Mouse (Mus musculus) cerebellum, adult 2 months (tissue): Measurements from ENCODE around the gene Phf12.

ENCODE experiments used
- CTCF ChIP-seq: fragments of 200-500 bp; IDR thresholded peaks from 2 replicates; pipeline ENCODE4 v1.5.1; 2011; ENCODE audit warnings: low read depth, mild to moderate bottlenecking, control low read depth, low read length, moderate library complexity, borderline replicate concordance; ENCODE audit not compliant: insufficient read depth
- POLR2A ChIP-seq: fragments of 200-500 bp; IDR thresholded peaks from 2 replicates; pipeline ENCODE4 v1.6.1; 2011; ENCODE audit warnings: low read length, control low read depth, borderline replicate concordance; ENCODE audit not compliant: insufficient read depth

DNA sequence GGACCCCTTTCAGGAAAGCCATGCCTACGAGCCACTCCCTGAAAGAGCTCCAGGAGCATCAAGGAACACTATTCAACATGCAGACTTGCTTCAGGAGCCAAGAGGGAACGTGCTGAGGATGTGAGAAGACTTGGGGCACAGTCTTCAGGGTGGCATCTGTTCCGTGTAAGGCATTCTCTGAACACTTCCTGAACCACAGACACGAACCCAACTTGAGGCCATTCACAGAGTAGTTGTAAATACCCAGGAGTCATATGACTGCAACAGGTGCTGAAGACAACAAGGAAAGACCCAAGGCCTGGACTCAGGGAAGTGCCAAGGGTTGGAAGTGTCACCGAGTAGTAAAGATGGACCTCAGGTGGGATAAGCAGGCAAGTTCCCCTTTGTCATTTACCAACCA, 85.0 kb downstream of the Phf12 start:
- TF ChIP-seq POLR2A (no peak), CTCF (no peak)
